Mouse (Mus musculus): Measurements from ENCODE around the gene Zfyve19. TPM values are rescaled to one million over a fixed set of nuclear protein-coding genes. Genes with fewer than 3 reads are reported as not detected.
A peak's percentile ranks its signal among the peaks of the same experiment; 100 is the strongest.

Gene Zfyve19
- polyA plus RNA-seq, 1 experiment from 2014 or later, result 51.6 TPM

- Histone ChIP-seq H3K27ac (ENCODE audit: low read length) (peak overlapping the region; percentile 61; the same call in 1 of the 2 replicates), H3K9me3 (replicated peaks; ENCODE audit: control insufficient read depth, low read length) (no peaks in the 10 kb centered on the region), H3K36me3 (ENCODE audit: control insufficient read depth, insufficient read depth, low read length) (no peaks in the 10 kb centered on the region), H3K4me3 (replicated peaks; ENCODE audit: low read length) (peak overlapping the region; percentile 60), H3K4me1 (ENCODE audit: control insufficient read depth, insufficient read depth, low read length) (no peaks in the 10 kb centered on the region; the same call in 1 of the 2 replicates), H3K9ac (ENCODE audit: low read length) (peak overlapping the region; percentile 58; the same call in 1 of the 2 replicates), H3K27me3 (ENCODE audit: control insufficient read depth, insufficient read depth, low read length) (peaks cover 31% of the 10 kb centered on the region), H3K4me2 (ENCODE audit: low read depth, low read length) (peak overlapping the region; percentile 65)
- no peak for ATAC-seq (ENCODE audit: insufficient read depth, low FRiP score)
- WGBS, result 58% methylated on average over 4 of the region's 4 CpGs
These were observed 31.8 kb downstream of the Zfyve19 start for GRCm38 (mm10) chr2:119240075-119240818.

GRCm38 (mm10) chr2:119240819-119241186 is 32.4 kb downstream of the Zfyve19 start:
- Histone ChIP-seq H3K9ac (ENCODE audit: low read length) (no peak overlapping the region), H3K9me3 (replicated peaks; ENCODE audit: control insufficient read depth, low read length) (no peaks in the 10 kb centered on the region), H3K27me3 (ENCODE audit: control insufficient read depth, insufficient read depth, low read length) (peaks cover 29% of the 10 kb centered on the region), H3K4me2 (ENCODE audit: low read depth, low read length) (0 out of 2 replicates have a peak overlapping the region, but pooled peaks have one; percentile 65), H3K4me1 (ENCODE audit: control insufficient read depth, insufficient read depth, low read length) (no peaks in the 10 kb centered on the region; the same call in 1 of the 2 replicates), H3K27ac (ENCODE audit: low read length) (no peak overlapping the region), H3K4me3 (replicated peaks; ENCODE audit: low read length) (no peak overlapping the region), H3K36me3 (ENCODE audit: control insufficient read depth, insufficient read depth, low read length) (no peaks in the 10 kb centered on the region)
- ATAC-seq (ENCODE audit: insufficient read depth, low FRiP score), result no peak
- WGBS, result 74% methylated on average over 4 of the region's 4 CpGs

GRCm38 (mm10) chr2:119242548-119242947 is 34.1 kb downstream of the Zfyve19 start:
- no peak for ATAC-seq (ENCODE audit: insufficient read depth, low FRiP score)
- H3K27ac ChIP-seq (ENCODE audit: low read length), result no peak overlapping the region

GRCm38 (mm10) chr2:119245246-119245645 is 36.8 kb downstream of the Zfyve19 start:
- no peaks in the 10 kb centered on the region for H3K9me3 ChIP-seq (replicated peaks; ENCODE audit: control insufficient read depth, low read length)
- 81% methylated on average over 7 of the region's 7 CpGs for WGBS
- H3K36me3 ChIP-seq (ENCODE audit: control insufficient read depth, insufficient read depth, low read length), result no peaks in the 10 kb centered on the region
- H3K9ac ChIP-seq (ENCODE audit: low read length), result no peak overlapping the region
- no peak overlapping the region for H3K4me2 ChIP-seq (ENCODE audit: low read depth, low read length)
- no peak for ATAC-seq (ENCODE audit: insufficient read depth, low FRiP score)
- H3K27me3 ChIP-seq (ENCODE audit: control insufficient read depth, insufficient read depth, low read length), result no peaks in the 10 kb centered on the region
- H3K4me3 ChIP-seq (replicated peaks; ENCODE audit: low read length), result no peak overlapping the region
- H3K4me1 ChIP-seq (ENCODE audit: control insufficient read depth, insufficient read depth, low read length), result no peaks in the 10 kb centered on the region; the same call in 1 of the 2 replicates
- H3K27ac ChIP-seq (ENCODE audit: low read length), result no peak overlapping the region

More at GRCm38 (mm10) chr2:119242548-119242947, 34.1 kb downstream of the Zfyve19 start:
- Histone ChIP-seq H3K27me3 (ENCODE audit: control insufficient read depth, insufficient read depth, low read length) (peaks cover 11% of the 10 kb centered on the region), H3K4me3 (replicated peaks; ENCODE audit: low read length) (no peak overlapping the region), H3K9me3 (replicated peaks; ENCODE audit: control insufficient read depth, low read length) (no peaks in the 10 kb centered on the region), H3K36me3 (ENCODE audit: control insufficient read depth, insufficient read depth, low read length) (no peaks in the 10 kb centered on the region), H3K9ac (ENCODE audit: low read length) (no peak overlapping the region), H3K4me1 (ENCODE audit: control insufficient read depth, insufficient read depth, low read length) (no peaks in the 10 kb centered on the region; the same call in 1 of the 2 replicates), H3K4me2 (ENCODE audit: low read depth, low read length) (no peak overlapping the region)
- 64% methylated on average over 9 of the region's 9 CpGs for WGBS

GRCm38 (mm10) chr2:119247904-119248303 is 39.5 kb downstream of the Zfyve19 start:
- H3K4me3 ChIP-seq (replicated peaks; ENCODE audit: low read length), result no peak overlapping the region
- H3K4me1 ChIP-seq (ENCODE audit: control insufficient read depth, insufficient read depth, low read length), result peaks cover 7% of the 10 kb centered on the region; the same call in 1 of the 2 replicates
- no peak overlapping the region for H3K27ac ChIP-seq (ENCODE audit: low read length)
- 83% methylated on average over 9 of the region's 9 CpGs for WGBS
- H3K9me3 ChIP-seq (replicated peaks; ENCODE audit: control insufficient read depth, low read length), result no peaks in the 10 kb centered on the region
- ATAC-seq (ENCODE audit: insufficient read depth, low FRiP score), result no peak
- no peaks in the 10 kb centered on the region for H3K27me3 ChIP-seq (ENCODE audit: control insufficient read depth, insufficient read depth, low read length)
- no peak overlapping the region for H3K4me2 ChIP-seq (ENCODE audit: low read depth, low read length)
- no peak overlapping the region for H3K9ac ChIP-seq (ENCODE audit: low read length)
- no peaks in the 10 kb centered on the region for H3K36me3 ChIP-seq (ENCODE audit: control insufficient read depth, insufficient read depth, low read length)

- Histone ChIP-seq H3K27ac (ENCODE audit: low read length) (peak overlapping the region; percentile 73), H3K4me2 (ENCODE audit: low read depth, low read length) (no peak overlapping the region), H3K9me3 (replicated peaks; ENCODE audit: control insufficient read depth, low read length) (no peaks in the 10 kb centered on the region), H3K4me1 (ENCODE audit: control insufficient read depth, insufficient read depth, low read length) (peaks cover 7% of the 10 kb centered on the region; the same call in 1 of the 2 replicates), H3K4me3 (replicated peaks; ENCODE audit: low read length) (no peak overlapping the region), H3K9ac (ENCODE audit: low read length) (no peak overlapping the region), H3K36me3 (ENCODE audit: control insufficient read depth, insufficient read depth, low read length) (no peaks in the 10 kb centered on the region), H3K27me3 (ENCODE audit: control insufficient read depth, insufficient read depth, low read length) (no peaks in the 10 kb centered on the region)
- ATAC-seq (ENCODE audit: insufficient read depth, low FRiP score), result peak; percentile 76
- 50% methylated on average over 4 of the region's 4 CpGs for WGBS
These were observed 41.2 kb downstream of the Zfyve19 start for GRCm38 (mm10) chr2:119249592-119250061.

- Histone ChIP-seq H3K27me3 (ENCODE audit: control insufficient read depth, insufficient read depth, low read length) (no peaks in the 10 kb centered on the region), H3K9me3 (replicated peaks; ENCODE audit: control insufficient read depth, low read length) (no peaks in the 10 kb centered on the region), H3K36me3 (ENCODE audit: control insufficient read depth, insufficient read depth, low read length) (no peaks in the 10 kb centered on the region), H3K4me1 (ENCODE audit: control insufficient read depth, insufficient read depth, low read length) (peaks cover 7% of the 10 kb centered on the region; the same call in 1 of the 2 replicates), H3K27ac (ENCODE audit: low read length) (peak overlapping the region; percentile 73), H3K4me2 (ENCODE audit: low read depth, low read length) (no peak overlapping the region), H3K9ac (ENCODE audit: low read length) (no peak overlapping the region), H3K4me3 (replicated peaks; ENCODE audit: low read length) (no peak overlapping the region)
- WGBS, result 52% methylated on average over 5 of the region's 5 CpGs
- peak; percentile 25; the same call in 1 of the 2 replicates for ATAC-seq (ENCODE audit: insufficient read depth, low FRiP score)
These were observed 42.0 kb downstream of the Zfyve19 start for GRCm38 (mm10) chr2:119250377-119250776.

- peak overlapping the region; percentile 41 for H3K4me2 ChIP-seq (ENCODE audit: low read depth, low read length)
- H3K4me1 ChIP-seq (ENCODE audit: control insufficient read depth, insufficient read depth, low read length), result peaks cover 7% of the 10 kb centered on the region; the same call in 1 of the 2 replicates
- H3K36me3 ChIP-seq (ENCODE audit: control insufficient read depth, insufficient read depth, low read length), result no peaks in the 10 kb centered on the region
- 9% methylated on average over 11 of the region's 11 CpGs for WGBS
- no peaks in the 10 kb centered on the region for H3K27me3 ChIP-seq (ENCODE audit: control insufficient read depth, insufficient read depth, low read length)
- no peaks in the 10 kb centered on the region for H3K9me3 ChIP-seq (replicated peaks; ENCODE audit: control insufficient read depth, low read length)
- H3K27ac ChIP-seq (ENCODE audit: low read length), result peak overlapping the region; percentile 73
- H3K4me3 ChIP-seq (replicated peaks; ENCODE audit: low read length), result no peak overlapping the region
- ATAC-seq (ENCODE audit: insufficient read depth, low FRiP score), result peak; percentile 74; the same call in 1 of the 2 replicates
- H3K9ac ChIP-seq (ENCODE audit: low read length), result peak overlapping the region; percentile 40; the same call in 1 of the 2 replicates
These were observed 42.5 kb downstream of the Zfyve19 start for GRCm38 (mm10) chr2:119250826-119251478.

GRCm38 (mm10) chr2:119254976-119255375 is 46.6 kb downstream of the Zfyve19 start:
- Histone ChIP-seq H3K4me3 (replicated peaks; ENCODE audit: low read length) (no peak overlapping the region), H3K27me3 (ENCODE audit: control insufficient read depth, insufficient read depth, low read length) (no peaks in the 10 kb centered on the region), H3K9me3 (replicated peaks; ENCODE audit: control insufficient read depth, low read length) (no peaks in the 10 kb centered on the region), H3K36me3 (ENCODE audit: control insufficient read depth, insufficient read depth, low read length) (no peaks in the 10 kb centered on the region), H3K4me1 (ENCODE audit: control insufficient read depth, insufficient read depth, low read length) (peaks cover 7% of the 10 kb centered on the region; the same call in 1 of the 2 replicates), H3K4me2 (ENCODE audit: low read depth, low read length) (no peak overlapping the region), H3K9ac (ENCODE audit: low read length) (no peak overlapping the region), H3K27ac (ENCODE audit: low read length) (no peak overlapping the region)
- ATAC-seq (ENCODE audit: insufficient read depth, low FRiP score), result no peak
- WGBS, result 20% methylated on average over 7 of the region's 7 CpGs

Data from stomach, embryonic 16.5 days (tissue).